Mouse (Mus musculus) adrenal gland, postnatal 36 days (tissue): ENCODE results near the gene Gtf2h4. TPM values are rescaled to one million over a fixed set of nuclear protein-coding genes. Genes with fewer than 3 reads are reported as not detected.

Experiments
- DNase-seq, 2 experiments: peaks; one replicate each; pipeline ENCODE4 v3.0.0; 2021; ENCODE audit warnings: mixed read lengths in 1 of 2
- long read RNA-seq, 2 experiments: library from polyadenylated mRNA; stranded (forward); transcript quantifications; one replicate each; pipeline ENCODE4 v2.0.0; 2021; ENCODE audit warnings: borderline sequencing depth in 2 of 2
- total RNA-seq, 2 experiments: library from RNA; stranded (reverse); gene quantifications; 2 replicates each; pipeline ENCODE4 v1.2.3; 2021

The Gtf2h4 gene
- 10 to 100 TPM; 20.2 to 23.3 TPM for total RNA-seq
- long read RNA-seq, experiment 1, transcript Gtf2h4-201 (14 exons, 1,679 nt) = major isoform, 19 of 28 reads
- long read RNA-seq, experiment 1, partial matches to known transcripts = 2 of 28 reads
- long read RNA-seq, experiment 1, other reads (novel, unspliced or antisense) = 6 of 28 reads
- long read RNA-seq, experiment 2, transcript Gtf2h4-201 (14 exons, 1,679 nt) = major isoform, 10 of 12 reads
- long read RNA-seq, experiment 2, partial matches to known transcripts = 2 of 12 reads
- long read RNA-seq, experiment 2, other reads (novel, unspliced or antisense) = 0 of 12 reads

DNA sequence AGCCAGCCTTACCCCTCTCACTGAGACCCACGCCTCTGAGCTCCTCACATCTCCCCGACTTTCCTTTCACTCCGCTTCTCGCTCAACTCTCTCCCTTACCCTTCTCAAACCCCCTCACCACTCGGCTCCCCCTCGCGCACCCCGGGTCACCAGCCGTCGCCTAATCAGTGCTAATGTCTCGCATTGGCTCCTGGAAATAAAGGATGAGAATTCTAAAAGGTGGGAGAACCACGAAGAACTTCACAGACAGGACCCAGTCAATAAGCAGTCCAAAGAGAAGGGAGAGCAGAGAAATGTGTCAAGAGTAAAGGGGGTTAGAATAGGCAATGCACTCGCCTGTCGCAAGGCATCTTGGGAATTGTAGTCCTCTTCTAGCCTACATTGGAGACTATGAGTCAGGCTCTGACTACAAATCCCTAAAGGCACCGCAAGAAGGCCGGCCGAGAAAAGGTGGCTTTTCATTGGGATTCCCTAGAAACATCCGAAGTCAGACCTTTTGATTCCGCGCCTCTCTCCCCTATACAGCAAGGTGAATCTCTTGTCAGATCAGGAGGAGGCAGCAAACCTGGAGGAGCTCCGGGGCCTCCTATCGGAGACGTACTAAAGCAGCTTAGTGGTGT lies at the start of gene Gtf2h4:
Gtf2h4 (minus strand) TSS at position 324 of the 620 bp plus-strand sequence.
- DNase-seq = peak; percentile 83 to 90

DNA sequence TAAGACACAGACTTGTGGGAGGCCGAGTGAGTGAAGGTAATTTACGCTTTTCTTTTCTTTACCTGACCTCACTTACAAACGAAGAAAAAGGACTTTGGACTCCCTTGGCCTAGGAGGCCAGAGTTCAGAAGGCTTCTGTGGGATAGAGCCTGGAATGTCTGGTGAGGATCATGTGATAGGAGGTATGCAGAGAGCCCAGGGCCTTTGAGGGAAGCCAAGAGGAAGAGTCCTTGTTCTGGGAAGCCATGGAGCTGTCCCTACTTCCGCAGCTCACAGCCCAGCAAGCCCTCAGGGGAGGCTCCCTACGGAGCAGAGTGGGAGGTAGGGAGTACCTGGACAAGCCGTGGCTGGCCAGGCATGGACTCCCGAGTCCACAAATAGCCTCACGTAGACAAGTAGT lies 48.1 kb upstream of the Gtf2h4 start:
- DNase-seq = no peak

DNA sequence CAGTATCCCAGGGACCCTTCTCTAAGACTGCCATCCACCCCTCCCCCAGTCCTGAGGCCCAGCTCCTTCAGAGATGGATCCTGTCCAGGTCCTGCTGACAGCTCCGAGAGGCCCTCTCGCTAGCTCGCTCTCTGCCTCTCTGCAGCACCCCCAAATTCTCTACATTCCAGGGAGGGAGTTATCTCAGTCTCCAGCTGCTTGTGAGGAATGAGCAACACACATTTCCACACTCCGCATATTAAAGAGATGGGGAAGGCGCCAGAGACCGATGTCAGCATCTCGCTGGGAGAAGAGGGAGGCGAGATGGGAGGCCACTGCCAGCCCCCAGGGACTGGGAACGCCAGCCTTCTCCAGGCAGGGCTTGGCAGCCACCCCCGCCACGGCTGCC lies 46.8 kb upstream of the Gtf2h4 start:
- DNase-seq = no peak

DNA sequence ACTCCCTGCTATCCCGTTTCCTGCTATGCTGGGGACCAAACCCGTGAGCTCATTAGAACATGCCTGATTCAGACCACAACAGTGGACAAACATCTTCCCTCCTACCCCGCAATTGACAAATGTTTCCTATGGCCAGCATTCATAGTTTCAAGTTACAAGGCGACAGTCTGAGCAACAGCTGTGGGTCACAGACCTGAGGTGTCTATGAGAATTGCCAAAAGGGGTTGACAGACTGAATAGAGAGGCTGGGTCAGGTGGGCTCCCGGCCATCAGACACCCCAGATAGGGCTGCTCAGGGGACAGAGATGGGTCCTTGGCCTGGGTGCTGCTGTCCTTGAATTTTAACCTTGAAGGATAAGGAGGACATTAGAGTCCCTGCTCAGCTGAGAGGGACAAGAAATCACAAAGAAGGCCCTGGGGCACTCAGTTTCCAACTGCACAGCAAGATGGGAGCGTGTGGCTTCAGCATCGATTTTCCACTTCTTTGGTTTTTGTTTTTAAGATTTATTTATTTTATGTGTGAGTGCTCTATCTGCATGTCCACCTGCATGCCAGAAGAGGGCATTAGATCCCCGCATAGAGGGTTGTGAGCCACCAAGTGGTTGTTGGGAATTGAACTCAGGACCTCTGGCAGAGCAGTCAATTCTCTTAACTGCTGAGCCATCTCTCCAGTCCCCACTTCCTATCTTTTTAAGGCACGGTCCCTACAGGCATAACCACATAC lies 46.2 kb upstream of the Gtf2h4 start:
- no peak for DNase-seq

DNA sequence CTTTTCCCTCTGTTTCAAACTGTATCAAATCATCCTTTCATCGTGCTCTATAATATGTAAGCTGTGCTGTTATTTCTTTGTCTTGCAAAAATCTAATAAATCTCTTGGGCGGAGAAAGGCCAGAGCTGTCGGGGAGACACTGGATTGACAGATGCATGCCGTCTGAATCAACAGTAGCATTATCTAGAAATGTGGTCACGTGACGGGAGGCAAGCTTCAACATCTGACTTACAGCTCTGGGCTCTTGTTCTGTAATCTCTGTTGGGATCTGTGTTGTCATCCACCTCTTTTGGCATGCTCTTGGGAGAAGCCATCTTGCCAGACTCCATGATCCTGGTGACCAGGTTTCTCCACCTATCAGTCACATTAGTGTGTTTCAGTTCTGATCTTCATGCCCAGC lies 43.5 kb upstream of the Gtf2h4 start:
- no peak for DNase-seq

DNA sequence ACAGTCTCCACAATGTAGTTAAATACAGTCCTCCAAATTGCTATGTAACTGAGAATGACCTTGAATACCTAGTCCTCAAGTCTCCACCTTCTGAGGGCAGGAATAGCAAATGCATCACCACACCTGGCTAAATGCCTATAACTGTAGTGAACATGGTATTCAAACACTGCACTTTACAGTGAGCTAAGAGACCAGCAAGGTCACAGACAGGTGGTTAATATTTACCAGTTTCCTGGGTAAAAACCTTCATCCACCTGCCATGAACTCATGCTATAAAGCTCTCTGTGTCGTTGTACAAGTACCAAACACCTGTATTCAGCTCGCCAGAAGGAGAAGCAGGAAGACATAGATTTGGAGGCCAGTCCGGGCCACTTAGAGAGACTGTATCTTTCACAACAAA lies 42.6 kb upstream of the Gtf2h4 start:
- DNase-seq = no peak

DNA sequence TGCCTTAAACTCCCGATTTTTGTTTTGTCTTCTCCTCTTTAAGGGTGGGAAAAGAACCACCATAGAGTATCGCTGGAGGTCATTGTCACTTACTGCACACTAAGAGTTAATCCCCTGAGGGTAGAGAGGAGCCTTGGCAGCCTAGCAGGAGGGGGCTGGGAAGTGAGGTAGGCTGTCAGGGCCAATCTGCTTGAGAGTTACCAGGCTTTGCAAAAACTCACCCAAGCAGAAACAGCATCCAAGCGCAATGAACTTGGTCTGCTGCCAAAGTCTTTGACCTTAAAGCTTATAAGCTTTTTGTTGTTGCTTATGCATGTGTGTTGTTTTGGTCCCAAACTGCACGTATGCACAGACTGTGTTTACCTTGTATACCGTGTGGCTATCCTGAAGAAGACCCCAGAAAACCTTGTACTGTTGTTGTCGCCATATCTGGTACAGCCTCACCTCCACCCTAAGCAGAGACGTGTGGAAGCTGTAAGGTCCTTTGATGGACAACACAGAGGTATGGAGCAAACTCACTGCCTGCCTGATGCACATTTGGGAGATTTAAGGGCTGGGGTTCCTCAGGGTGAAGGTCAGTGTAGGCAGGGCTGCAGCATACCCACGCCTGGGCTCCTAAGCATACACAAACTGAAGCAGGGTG lies 37.3 kb upstream of the Gtf2h4 start:
- peak; percentile 58 to 67 for DNase-seq

DNA sequence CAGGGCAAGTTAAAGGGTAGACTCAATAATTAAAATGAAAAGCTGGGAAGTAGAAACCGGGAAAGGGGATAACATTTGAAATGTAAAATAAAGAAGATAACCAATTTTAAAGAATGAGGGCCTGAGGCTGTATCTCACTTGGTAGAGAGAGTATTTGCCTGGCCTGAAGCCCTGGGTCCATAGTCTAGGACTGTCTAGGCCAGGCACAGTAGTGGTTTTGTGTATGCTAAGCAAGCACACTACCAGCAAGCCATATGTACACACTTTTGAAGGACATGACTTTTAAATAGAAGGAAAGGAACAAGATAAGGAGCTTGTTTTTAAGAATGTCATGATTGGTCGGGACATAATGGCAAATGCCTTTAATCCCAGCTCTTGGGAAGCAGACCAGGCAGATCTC lies 35.1 kb upstream of the Gtf2h4 start:
- DNase-seq = no peak

DNA sequence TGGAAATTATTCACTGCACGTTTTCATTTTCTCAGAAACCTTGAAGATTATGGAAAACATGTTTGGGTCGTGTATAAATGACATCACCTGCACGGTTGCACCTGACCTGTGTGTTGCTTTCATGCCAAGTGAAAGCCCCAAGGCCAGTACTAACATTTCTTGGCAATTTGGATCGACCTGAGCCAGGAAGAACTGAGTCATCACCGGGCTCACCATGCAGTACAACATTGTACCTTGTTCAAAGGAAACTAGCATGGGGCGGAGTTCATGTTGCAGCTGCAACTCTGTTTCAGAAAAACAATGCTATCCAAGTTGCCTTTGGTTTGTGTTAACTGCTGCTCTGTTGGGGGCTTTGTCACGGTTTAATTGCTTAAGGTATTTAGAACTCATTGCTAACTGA lies 34.4 kb upstream of the Gtf2h4 start:
- DNase-seq = peak; percentile 54 to 59

DNA sequence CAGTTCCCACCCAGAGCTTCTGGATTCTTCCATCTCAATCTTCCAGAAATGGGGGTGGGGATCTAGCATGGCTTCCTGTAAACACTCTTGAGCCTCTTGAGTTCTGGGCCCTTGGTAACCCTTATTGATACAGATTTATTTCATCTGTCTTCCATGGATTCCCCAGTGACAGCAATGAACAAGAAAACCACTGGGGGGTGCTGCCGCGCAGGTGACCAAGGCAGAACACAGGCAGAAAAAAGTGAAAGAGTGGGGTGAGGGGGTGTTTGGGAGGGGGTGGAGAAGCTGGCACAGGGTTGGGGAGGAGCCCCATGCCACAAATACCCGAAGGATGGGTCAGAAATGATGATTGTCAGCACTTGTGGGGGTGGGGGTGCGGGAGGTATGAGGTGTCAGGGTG lies 32.3 kb upstream of the Gtf2h4 start:
- peak; percentile 56 to 70 for DNase-seq

DNA sequence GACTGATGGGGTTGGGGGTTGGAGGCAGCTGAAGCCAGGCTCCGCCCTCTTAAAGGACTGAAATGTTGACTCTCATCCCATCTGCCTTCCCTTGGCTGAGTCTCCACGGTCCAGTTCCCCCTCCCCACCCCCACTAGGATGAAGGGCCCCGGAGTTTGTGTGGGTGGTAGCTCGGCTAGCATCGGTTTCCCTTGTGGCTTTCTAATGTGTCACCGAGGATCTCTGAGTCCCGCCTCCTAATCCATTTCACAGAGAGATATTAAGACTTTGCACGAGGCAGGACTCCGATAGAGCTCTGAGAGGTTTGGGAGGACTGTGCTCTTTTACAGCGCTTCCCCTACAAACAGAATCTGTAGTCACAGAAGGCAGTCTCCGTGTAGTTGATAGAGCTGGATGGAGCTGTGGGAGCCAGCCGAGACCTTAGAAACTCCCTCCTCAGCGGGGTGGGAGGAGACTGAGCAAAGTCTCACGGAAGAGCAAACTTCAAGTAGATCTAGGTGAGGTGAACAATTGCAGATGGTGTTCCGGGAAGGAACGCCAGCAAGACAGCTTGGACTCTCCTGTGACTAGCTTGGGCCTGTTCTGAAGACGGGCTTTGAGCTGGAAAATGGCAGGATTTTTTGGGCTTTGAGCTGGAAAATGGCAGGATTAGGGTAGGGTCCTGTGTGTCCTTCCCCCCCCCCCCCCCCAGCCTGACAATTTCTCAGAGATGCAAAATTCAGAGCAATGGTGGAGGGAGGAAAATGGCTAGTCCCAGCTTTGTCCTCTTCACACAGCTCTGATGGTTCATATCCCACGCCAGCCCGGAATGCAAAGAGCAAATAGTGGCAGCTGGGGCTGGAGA lies 31.3 kb upstream of the Gtf2h4 start, which contains the start of gene Ddr1:
Ddr1 (minus strand) TSS at position 1 of the 844 bp plus-strand sequence.
- DNase-seq = peak in 1 of 2 experiments; percentile 42

DNA sequence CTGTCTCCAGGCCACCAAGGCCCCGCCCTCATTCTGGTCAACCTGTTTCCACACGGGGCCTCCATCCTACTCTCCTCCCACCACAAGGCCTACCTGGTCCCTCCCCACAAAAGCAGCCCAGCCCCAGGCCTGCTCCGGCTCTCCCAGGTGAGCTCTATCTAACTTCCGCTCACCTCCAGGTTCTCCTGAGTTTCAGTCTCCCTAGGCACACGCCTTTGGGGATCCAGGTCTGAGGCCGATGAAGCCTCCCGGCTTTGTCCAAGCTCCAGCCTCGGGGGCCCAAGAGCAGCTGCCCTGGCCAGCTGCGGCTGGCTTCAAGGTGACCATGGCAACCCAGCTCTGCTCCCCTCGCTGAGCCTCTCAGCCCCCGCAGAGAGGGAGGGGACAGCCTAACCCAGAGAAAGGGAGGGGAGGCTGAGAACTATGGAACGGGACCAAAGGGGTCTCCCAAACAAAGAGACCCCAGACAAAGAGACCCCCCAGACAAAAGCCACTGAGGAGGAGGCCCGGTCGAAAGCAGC lies 30.3 kb upstream of the Gtf2h4 start:
- no peak for DNase-seq

DNA sequence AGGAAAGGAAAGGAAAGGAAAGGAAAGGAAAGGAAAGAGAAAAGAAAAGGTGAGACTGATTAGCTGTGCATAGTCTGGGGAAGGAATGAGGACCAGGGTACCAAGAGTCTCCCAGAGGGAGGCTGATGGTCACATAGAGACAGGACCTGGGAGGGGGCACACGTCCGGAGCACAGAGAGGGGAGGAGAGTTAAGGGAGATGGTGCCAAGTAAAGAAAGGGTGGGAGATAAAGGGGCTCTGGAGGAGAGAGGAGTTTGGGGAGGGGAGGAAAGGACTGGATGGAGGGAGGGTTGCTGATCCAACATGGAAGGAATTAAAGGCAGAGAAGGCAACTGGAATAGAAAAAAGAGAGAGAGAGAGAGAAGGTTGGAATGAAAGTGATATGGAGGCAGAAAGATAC lies 29.5 kb upstream of the Gtf2h4 start:
- no peak for DNase-seq

DNA sequence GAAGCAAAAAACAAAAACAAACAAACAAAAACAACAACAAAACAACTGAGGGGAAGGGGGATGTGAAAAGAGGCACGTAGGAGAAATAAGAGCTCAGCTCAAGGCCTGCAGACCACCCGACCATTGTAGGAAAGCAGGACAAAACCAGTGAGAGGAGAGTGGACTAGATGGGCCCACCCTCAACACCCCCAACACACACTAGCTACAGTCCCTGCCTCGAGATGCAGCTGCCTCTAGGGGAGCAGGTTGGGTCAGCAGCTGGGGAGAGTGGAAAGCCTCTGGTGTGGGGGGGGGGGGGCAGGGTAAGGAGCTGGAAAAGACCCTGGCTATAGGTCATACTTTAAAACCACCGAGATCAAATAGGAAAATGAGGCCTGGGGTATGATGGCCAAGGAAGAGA lies 29.1 kb upstream of the Gtf2h4 start:
- DNase-seq = no peak

DNA sequence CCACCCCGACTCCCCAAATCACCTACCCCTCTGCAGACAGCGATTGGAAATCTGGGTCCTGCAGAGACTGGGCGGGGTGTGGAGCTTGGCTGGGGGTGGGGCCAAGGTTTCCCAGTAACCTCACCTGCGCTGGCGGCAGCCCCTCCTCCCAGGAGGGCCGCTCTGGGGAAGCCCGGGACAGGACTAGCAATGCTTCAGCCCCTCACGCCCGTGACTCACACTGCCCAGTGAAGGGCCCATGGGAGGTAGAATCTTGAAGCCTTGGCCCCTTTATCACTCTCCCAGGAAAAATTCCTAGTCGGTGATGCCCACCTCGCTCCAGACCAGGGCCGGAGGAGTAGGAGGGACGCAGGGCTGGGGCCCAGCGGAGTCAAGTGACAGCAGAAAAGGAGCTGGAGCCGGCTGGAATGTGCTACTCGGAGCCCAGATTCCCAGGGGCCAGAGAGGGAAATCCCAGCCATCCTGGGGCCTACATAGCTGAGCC lies 28.5 kb upstream of the Gtf2h4 start:
- DNase-seq = peak in 1 of 2 experiments; percentile 29

DNA sequence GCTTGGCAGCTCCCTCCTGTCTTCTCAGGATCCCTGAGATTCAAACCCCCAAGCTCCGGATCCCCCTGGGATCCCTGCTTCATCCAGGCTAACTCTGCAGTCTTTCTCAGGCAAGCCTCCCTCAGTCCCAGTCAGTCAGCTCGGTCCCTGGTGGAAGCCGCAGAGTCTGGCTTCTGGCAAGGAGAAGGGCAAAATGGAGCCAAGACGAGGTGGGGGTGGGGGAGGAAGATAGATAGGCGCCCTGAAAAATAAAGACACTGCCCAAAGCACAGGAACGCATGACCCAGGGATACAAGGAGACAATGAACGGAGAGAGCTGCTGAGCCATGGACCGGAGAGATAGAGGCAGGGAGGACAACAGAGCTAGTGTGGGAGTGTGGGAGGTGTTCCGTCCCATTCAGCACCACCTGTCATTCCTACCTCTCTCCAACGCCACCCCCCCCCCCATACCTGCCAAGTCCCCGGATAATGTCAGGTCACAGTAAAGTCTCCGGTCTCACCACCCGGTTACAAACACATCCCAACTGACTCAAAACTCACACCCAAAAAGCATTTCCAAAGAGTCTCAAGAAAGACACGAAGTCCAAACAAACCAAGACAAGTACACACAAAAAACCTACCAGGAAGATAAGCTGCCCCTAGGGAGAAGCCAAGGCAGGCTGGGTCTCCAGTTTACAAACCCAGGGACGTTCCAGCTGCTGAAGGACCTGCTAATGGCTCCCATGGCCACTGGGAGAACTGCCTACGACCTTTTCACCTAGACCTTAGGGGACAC lies 27.9 kb upstream of the Gtf2h4 start:
- DNase-seq = peak in 1 of 2 experiments; percentile 29

DNA sequence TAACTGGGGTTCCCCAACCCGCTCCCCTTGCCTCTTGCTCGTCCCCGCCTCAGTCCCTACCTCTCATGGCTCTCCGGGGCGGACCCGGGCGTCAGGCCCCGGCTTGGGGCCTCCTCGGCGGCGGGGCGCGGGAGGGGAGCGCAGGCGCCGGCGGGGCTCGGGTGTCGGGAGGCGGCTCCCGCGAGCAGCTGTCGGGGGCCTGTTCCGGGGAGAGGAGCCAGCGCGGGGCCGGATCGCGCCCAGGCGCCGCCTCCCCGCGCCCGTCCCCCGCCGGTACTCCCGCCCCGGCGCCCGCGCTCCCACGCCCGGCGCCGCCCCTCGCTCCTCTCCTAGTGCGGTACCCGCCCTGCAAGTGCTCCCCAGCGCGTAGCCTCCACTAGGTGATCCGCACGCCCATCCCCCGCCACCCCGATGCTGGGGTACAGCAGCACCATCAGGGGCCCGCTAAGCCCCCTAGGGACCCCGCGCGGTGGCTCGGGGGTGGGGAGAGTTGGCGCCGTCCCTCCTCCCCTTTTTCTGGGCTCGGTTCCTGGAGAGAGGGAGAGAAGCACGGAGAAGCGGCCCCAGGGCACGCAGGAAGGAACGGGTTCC lies 26.9 kb upstream of the Gtf2h4 start:
- DNase-seq = peak; percentile 85 to 90

DNA sequence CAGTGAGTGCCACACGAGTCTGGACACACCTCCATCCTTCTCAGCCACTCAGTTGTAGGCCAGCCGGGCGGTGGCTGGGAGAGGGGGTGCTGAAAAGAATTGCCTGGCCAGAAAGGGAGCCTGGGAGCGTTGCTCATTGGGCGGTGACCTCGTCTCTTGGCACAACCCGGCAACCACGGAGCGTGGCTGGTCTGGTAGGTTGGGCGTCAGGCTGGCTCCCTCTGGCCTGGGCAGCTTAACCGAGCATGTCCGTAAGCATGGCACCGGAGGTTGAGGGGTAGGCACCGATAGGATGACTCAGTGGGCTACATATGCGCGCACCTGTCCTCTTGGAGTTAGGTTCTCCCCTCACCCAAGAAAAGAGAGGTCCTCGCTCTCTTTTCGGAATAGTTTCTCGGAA lies 26.4 kb upstream of the Gtf2h4 start:
- peak; percentile 88 to 89 for DNase-seq

DNA sequence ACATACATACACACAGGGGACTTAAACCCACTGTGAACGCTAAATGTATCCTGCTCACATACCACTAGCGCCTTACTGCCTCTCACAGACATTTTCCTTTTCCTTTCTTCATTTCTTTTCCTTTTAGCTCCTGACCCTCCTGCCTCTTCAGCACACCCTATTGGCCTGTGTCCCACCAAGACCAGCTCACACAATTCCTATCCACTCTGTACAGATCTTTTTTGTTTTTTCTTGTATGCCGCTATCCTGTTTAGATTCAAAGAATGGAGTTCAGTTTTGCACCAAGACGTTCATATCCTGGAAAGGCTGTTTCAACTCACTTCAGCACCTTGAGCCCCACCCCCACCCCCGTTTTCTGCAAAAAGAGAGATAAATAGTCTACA lies 25.0 kb upstream of the Gtf2h4 start:
- no peak for DNase-seq
